Mouse (Mus musculus) retina, adult 2 months (tissue): ENCODE results near the gene Pcare.
A peak's percentile ranks its signal among the peaks of the same experiment; 100 is the strongest.
"Not testable (repeated sequence)": the region's sequence is repeated elsewhere in the genome, so short reads cannot be mapped to it uniquely, and the experiment has no call there.

Source experiments
- DNase-seq: peaks from one replicate; pipeline ENCODE4 v3.0.0-alpha.2; 2012; ENCODE audit warnings: low read depth, low spot score

Pcare gene

DNA sequence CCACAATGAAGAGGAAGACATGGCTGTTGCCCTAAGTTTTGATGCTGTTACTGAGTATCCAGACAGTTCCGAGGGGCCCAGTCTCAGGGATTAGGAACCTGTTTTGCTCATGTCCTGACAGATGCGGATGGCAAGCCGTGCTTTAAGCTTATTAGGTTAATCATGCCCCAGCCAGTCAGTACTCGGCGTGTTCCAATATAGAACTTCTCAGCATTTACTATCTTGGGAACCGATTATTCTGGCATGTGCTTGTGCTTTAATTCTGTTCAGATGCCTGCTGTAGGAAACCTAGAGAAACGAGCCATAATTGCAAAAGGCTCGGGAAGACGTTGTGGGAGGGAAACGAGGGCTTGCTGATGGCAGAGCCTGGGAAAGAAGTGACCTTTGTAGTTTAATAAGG, at the start of gene Pcare:
Gene Pcare (minus strand): TSS at position 64 of the 400 bp plus-strand sequence.
- DNase-seq: peak; percentile 91

DNA sequence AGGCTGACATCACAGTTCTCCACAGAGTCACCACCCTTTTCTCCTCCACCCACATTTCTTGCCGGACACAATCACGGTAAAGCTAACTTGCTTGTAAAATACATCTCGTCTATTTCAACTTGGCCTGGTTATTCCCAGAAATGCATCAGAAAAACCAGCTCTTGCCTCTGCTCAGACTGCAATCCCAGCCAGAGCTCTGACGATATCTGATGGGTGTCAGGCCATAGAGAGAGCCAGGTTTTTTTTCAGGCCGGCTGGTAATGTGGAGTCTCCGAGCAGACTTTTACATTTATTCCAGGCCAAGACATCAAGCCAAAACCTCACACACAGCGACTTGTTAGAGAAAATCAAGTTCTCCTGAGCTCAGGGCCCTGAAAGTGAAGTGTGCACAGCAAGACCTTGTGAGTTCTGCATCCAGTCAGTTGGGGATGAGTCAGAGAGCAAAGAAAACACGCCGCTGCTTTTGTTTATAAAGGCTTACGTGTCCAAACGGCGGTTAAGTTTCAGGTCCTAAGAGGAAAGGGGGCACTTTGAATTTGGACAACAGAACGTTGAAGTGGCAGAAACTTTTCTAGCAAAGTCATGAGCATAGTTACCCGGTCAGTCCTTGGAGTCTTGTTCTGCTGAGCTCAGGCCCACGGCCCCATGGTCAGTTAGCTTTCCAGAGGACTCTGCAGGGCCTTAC, 43.0 kb upstream of the Pcare start:
- no peak for DNase-seq

DNA sequence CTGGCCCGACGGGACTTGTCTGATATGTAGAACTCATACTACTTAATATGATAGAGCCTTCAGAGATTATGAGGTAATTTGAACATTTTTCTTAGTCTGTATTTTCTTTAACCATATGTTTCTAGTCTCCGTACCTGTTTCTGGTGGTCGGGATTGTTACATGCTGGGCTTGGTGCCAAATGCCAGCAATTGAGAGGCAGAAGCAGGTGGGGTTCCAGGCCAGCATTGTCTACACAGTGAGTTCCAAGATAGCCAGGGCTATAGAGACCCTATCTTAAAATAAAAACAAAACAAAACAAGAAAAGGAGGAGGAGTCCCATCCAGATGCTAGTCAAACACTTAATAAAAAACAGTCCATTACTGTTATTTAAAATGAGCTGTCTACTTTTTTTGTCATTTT, 38.9 kb upstream of the Pcare start:
- no peak for DNase-seq

DNA sequence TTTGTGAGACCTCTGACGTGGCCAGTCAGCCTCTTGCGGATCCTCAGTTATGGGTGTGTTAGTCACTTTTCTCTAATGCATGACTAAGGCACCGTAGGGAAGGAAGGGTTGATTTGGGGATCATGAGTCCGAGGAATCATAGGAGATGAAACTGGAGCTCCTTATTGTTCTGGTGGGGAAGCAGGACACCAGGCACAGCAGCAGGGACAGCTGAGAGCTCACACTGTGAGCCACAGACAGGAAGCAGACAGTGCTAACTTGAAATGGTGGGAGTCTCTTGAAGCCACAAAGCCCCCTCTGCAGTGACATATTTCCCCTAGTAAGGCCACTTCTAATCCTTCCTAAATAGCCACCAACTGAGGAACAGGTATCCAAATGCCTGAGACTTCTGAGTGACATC, 38.4 kb upstream of the Pcare start:
- no peak for DNase-seq

DNA sequence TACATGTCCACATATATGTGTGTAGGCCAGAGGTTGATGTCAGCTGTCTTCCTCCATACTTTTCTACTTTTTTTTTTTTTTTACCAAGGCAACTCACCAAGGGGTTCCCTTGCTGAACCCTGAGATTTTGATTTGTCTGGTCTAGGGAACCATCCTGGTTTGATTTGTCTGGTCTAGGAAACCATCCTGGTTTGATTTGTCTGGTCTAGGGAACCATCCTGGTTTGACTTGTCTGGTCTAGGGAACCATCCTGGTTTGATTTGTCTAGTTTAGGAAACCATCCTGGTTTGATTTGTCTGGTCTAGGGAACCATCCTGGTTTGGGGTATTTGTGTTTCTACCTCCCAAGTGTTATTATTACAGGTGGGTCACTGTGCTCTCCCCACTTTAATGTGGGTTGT, 33.8 kb upstream of the Pcare start:
- no peak for DNase-seq

DNA sequence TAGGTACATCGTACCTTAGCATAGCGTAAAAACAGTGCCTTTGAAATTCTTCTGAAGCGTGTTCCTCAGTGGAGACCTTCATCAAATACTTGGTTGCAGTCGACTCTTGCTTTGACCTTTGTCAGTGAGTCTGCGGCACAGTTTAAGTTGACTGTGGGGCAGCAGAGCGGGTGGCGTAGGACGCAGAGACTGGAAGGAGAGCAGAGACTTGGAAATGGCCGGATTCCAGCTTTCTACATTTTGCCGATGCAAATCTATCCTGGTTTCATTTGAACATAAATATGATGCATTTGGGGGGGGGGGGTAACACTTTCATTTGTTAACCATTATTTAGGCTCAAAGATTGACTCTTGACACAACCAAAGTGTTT, 30.7 kb upstream of the Pcare start:
- no peak for DNase-seq

- DNase-seq: peak; percentile 34
Measured at GRCm38 (mm10) chr17:71782699-71783365, 30.1 kb upstream of the Pcare start.

GRCm38 (mm10) chr17:71782242-71782698, 29.6 kb upstream of the Pcare start:
- no peak for DNase-seq

DNA sequence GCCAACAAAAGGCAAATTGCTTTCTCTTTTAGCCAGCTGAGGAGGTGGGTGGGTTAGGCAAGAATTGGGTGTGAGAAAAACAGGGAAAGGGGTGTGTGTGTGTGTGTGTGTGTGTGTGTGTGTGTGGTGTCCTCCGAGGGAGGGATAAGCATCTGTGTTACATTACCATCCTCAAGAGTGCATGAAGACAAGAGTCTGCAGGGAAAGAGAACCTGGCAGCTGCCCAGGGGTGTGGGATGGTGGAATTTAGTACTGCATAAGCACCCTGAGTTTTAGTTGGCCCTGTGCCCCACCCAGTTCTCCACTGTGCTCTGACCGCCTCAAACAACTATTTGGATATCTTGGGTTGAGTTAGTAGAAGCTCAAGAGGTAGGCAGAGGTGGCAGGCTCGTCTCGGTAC, 28.3 kb upstream of the Pcare start:
- no peak for DNase-seq

DNA sequence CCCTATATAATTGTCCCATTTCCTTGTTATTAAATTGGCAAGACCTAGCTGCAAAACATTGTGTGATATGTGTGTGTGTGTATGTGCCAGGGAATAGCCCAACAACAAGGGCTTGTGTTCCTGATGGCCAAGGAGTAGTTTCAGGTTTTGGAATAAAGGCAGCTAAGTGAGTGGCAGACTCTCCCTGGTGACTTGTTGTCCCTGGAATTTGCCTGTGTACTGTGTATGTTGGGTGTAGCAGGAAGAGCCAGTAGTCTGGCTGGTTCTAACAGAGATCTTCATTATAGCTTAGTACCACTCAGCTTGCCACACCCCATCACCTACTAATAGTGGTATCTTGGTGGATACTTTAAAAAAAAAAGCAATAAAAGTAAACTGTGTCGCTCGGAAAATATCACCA, 27.8 kb upstream of the Pcare start:
- DNase-seq: no peak

GRCm38 (mm10) chr17:71778696-71779095, 26.0 kb upstream of the Pcare start:
- no peak for DNase-seq

DNA sequence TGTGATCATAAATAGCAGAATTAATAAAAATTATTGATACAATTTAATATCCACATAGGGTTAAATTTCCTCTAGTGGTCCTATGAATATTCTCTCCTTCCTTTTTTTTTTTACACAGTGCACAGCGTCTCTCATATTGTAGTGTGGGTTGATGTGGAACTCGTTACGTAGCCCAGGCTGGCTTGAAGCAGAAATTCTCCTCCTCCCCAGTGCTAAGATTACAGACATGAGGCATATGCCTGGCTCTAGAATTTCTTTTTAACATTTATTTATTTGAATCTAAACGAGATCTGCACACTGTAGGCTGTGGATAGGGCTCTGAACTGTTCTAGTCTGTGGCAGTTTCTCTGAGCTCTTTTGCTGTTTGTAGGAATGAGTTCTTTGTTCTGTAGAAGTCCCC, 22.6 kb upstream of the Pcare start:
- no peak for DNase-seq

DNA sequence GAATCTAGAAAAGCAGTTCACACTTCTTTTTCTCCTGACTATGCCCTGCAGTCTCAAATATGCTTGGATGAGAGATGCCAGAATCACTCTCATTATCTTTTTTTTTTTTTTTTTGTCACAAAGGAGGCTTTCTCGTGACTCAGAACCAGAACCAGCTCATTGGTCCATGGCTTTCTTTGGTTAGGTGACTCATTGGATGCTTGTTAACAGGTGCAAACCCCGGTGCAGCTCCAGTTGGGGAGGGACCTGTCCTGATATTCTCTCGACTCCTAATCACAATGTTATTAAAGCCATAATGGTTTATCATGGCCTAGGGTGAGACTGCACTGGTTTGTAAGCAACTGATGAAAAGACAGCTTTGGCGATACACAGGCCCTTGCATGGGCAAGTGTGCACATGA, 21.5 kb upstream of the Pcare start:
- DNase-seq: no peak

GRCm38 (mm10) chr17:71770696-71771095, 18.0 kb upstream of the Pcare start:
- DNase-seq: no peak

DNA sequence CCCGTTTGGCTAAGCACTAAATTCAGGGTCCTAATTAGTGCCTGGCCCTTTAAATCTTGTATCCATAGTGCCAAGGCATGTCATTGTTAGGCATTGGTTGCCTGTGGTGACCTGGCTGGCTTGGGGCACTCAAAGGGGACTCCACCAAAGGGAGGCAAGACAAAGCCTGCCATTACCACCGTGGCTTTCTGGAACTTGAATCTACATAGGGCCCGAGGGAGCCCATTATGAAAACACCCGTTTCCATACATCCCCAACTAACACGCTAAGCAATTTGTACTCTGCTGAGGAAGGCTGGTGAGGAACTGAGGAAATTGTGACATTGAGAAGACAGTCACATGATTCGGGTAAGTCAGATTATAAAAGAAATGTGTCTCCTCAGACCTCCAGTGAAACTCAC, 16.9 kb upstream of the Pcare start:
- DNase-seq: no peak

GRCm38 (mm10) chr17:71768173-71768572, 15.5 kb upstream of the Pcare start, which contains the start of gene Clip4:
TSS of gene Clip4 (plus strand) at chr17:71768473.
- not testable (repeated sequence) for DNase-seq

- no peak for DNase-seq
Measured at GRCm38 (mm10) chr17:71760536-71760935, 7.8 kb upstream of the Pcare start.

GRCm38 (mm10) chr17:71749616-71750168, 3.0 kb downstream of the Pcare start:
- DNase-seq: no peak

GRCm38 (mm10) chr17:71747561-71747960, 5.1 kb downstream of the Pcare start:
- DNase-seq: no peak

DNA sequence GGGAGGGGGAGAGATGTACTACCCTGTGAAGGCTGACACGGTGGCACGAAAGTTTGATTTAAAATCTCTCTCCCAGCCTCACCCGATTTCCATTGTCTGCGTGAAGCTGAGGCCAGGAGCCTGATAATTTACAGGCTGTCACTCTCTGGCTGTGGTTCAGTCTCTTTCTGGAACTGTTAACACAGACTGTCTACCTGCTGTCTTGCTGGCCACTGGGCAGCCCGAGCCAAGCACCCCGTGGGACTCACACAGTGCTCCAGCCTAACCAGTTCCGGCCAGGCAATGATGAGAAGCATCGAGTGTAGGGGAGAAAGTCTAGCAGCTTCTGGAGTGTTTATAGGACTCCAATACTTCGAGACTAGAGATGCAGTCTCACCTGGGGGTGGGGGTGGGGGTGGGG, 6.6 kb downstream of the Pcare start:
- DNase-seq: no peak

GRCm38 (mm10) chr17:71742935-71743334, 9.8 kb downstream of the Pcare start:
- no peak for DNase-seq

GRCm38 (mm10) chr17:71742156-71742555, 10.5 kb downstream of the Pcare start:
- DNase-seq: no peak

GRCm38 (mm10) chr17:71736442-71736841, 16.3 kb downstream of the Pcare start:
- DNase-seq: no peak
